Mouse (Mus musculus) brain, embryonic 14.5 days (tissue): ENCODE results near the gene Gimap7. TPM values are rescaled to one million over a fixed set of nuclear protein-coding genes. Genes with fewer than 3 reads are reported as not detected.

Source experiments
- DNase-seq: peaks from one replicate; pipeline ENCODE4 v3.0.0-alpha.2; 2011; ENCODE audit warnings: low read depth
- CTCF ChIP-seq: fragments of 200-500 bp; IDR thresholded peaks from 2 replicates; pipeline ENCODE4 v1.5.1; 2012; ENCODE audit warnings: inconsistent platforms, mild to moderate bottlenecking, moderate library complexity, borderline replicate concordance; ENCODE audit not compliant: insufficient read depth, insufficient read length; ENCODE audit errors: extremely low read depth
- POLR2A ChIP-seq: fragments of 200-500 bp; IDR thresholded peaks from 2 replicates; pipeline ENCODE4 v1.6.1; 2012; ENCODE audit warnings: mild to moderate bottlenecking, inconsistent platforms, borderline replicate concordance; ENCODE audit not compliant: poor library complexity, insufficient read depth, insufficient read length, severe bottlenecking; ENCODE audit errors: extremely low read depth
- polyA plus RNA-seq: library from polyadenylated mRNA; depleted of rRNA; stranded (reverse); fragments of >200 nt; gene quantifications from 2 replicates; pipeline ENCODE4 v1.2.3, GENCODE M21; 2012; rRNA removed

Gene Gimap7
- polyA plus RNA-seq, 1 experiment, result not detected

- TF ChIP-seq CTCF (peak; percentile 65; the same call in 1 of the 2 replicates), POLR2A (no peak)
- DNase-seq, result peak; percentile 40
Observed at GRCm38 (mm10) chr6:48745959-48746889, 27.8 kb downstream of the Gimap7 start, which contains the start of gene Gimap5. Gene Gimap5 (plus strand): TSS chr6:48746197.

GRCm38 (mm10) chr6:48747091-48747966 lies 28.9 kb downstream of the Gimap7 start:
- no peak for DNase-seq
- no peak for TF ChIP-seq CTCF
- no peak for TF ChIP-seq POLR2A

DNA sequence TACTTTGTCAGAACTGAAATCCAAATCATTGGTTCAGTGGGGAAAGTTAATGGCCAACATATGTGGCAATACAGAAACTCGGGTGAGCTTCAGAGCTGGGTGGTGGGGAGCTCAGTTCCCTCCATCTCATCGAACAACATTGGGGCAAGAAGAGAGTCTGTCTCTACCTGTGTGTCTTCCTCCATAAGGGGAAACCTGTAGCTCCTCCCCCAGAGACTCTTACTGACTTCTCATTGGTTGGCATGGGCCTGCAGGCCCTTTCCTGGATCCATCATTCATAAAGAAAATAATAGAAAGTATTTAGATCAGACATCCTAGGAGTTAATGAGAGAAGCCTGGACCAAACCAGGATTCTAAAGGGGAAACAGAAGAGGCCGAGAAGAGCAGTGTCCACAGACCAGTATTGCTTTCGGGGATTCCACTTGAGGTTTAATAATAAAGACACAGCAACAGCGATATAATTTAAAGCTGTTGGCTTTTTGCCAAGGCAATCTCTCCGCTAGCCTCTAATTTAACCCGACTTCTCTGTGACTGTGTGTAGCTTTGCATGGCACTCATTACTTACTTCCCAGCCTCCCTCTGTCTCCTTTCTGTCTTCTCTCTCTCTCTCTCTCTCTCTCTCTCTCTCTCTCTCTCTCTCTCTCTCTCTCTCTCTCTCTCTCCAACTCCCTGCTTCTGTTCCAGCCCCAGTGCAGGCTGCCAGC lies 45.3 kb downstream of the Gimap7 start:
- DNase-seq, result peak; percentile 37
- no peak for TF ChIP-seq CTCF
- no peak for TF ChIP-seq POLR2A

DNA sequence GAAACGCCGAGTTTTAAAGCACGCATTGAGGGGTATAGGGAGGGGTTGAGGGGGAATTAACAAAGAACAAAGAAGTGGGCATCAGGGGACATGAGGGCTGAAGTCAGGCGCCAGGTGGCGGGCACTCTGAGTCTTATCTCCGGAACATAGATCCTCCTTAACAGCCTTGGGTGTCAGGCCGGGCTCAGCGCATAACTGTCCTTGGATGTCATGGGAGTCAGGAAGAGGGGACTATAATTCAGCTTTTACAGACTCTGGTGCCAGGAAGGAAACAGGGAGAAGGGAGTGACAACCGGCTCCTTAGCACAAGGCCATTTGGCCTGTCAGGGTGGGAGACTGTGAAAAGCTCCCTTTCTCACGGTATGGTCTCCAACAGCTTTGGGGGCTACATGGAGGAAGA lies 46.1 kb downstream of the Gimap7 start:
- DNase-seq, result no peak
- TF ChIP-seq POLR2A (no peak), CTCF (no peak)

- no peak for DNase-seq
- TF ChIP-seq POLR2A (no peak), CTCF (no peak)
Observed at GRCm38 (mm10) chr6:48768178-48768869, 49.9 kb downstream of the Gimap7 start.

- no peak for TF ChIP-seq POLR2A
- no peak for TF ChIP-seq CTCF
- no peak for DNase-seq
Observed at GRCm38 (mm10) chr6:48768933-48769332, 50.5 kb downstream of the Gimap7 start.

DNA sequence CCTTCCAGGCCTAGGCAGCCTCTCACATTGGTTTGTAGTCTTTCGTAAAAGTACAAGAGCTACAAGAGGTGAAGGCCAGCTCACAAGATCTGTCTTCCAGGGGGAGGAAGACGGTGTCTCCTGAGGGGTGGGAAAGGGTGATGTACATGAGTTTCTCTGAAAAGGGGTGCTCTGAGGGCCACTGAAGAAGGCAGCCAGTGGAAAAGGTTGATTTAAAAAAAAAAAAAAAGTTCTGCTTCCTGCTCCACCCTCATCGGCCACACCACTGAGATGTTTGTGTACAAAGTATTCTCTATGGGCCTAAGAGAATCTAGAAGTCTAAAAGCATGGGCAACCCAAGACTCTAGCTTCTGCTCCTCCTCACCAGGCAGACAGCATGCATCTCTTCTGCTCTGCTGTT lies 52.3 kb downstream of the Gimap7 start, which contains the start of gene Gimap3:
Gimap3 (minus strand) TSS at position 156 of the 400 bp plus-strand sequence.
- DNase-seq, result no peak
- TF ChIP-seq POLR2A (no peak), CTCF (no peak)

DNA sequence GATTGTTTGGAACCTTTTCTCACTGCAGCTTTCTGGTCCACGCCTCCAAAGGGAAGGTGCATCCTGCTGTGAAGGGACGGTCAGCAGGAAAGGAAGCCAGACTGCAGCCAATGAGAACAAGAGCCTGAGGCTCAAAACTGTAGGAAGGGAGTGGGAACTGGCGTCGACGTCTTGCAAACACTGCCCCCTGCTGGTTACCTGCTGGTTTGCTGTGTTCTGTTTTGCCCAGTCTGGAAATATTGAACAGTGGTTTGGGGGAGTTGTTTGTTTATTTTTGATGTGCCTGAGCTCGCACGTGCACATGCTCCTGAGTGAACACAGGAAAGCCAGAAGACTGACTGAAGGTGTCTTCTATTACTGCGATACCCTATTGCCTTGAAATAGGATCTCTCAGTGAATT lies 53.6 kb downstream of the Gimap7 start:
- DNase-seq, result peak; percentile 84
- TF ChIP-seq CTCF (peak; percentile 95), POLR2A (no peak)

Other genes starting within 250 kb of the Gimap7 start
- gene Atp6v0e2, start 181.0 kb upstream of the Gimap7 start, polyA plus RNA-seq, result 220 and 228 TPM in 2 replicates
- 31.3 and 35.6 TPM in 2 replicates for gene Lrrc61, start 163.8 kb upstream of the Gimap7 start, polyA plus RNA-seq
- 2.8 and 3.1 TPM in 2 replicates for gene Rarres2, start 145.8 kb upstream of the Gimap7 start, polyA plus RNA-seq
- not detected in 2 replicates for gene Gm45021, start 129.0 kb upstream of the Gimap7 start, polyA plus RNA-seq
- gene Repin1, start 124.7 kb upstream of the Gimap7 start, polyA plus RNA-seq, result 60.0 and 69.2 TPM in 2 replicates
- not detected in 2 replicates for gene Gm44965, start 124.7 kb upstream of the Gimap7 start, polyA plus RNA-seq
- gene Zfp775, start 116.6 kb upstream of the Gimap7 start, polyA plus RNA-seq, result 14.6 and 15.0 TPM in 2 replicates
- gene AI854703, start 91.9 kb upstream of the Gimap7 start, polyA plus RNA-seq, result 11.0 and 14.0 TPM in 2 replicates
- gene Gimap8, start 71.4 kb upstream of the Gimap7 start, polyA plus RNA-seq, result 0.81 and 1.6 TPM in 2 replicates
- 1.6 and 1.7 TPM in 2 replicates for gene Gimap9, start 42.5 kb upstream of the Gimap7 start, polyA plus RNA-seq
- 1.2 and 1.6 TPM in 2 replicates for gene Gimap4, start 34.1 kb upstream of the Gimap7 start, polyA plus RNA-seq
- 3.5 and 5.2 TPM in 2 replicates for gene Gimap6, start 10.4 kb upstream of the Gimap7 start, polyA plus RNA-seq
- 0.40 TPM in 1 of 2 replicates, not detected in the other for gene Gm28053, start within 50 bp of the Gimap7 start, polyA plus RNA-seq
- 1.0 and 2.2 TPM in 2 replicates for gene Gimap1, start 20.4 kb downstream of the Gimap7 start, polyA plus RNA-seq
- 0.87 and 1.2 TPM in 2 replicates for gene Gimap5, start 27.6 kb downstream of the Gimap7 start, polyA plus RNA-seq
- gene Gimap3, start 52.2 kb downstream of the Gimap7 start, polyA plus RNA-seq, result not detected in 2 replicates
- 12.7 and 14.0 TPM in 2 replicates for gene Tmem176a, start 122.3 kb downstream of the Gimap7 start, polyA plus RNA-seq
- gene Tmem176b, start 122.9 kb downstream of the Gimap7 start, polyA plus RNA-seq, result 92.9 and 101 TPM in 2 replicates
- gene Aoc1, start 154.3 kb downstream of the Gimap7 start, polyA plus RNA-seq, result 0.03 and 0.04 TPM in 2 replicates
- gene 1600015I10Rik, start 211.3 kb downstream of the Gimap7 start, polyA plus RNA-seq, result not detected in 2 replicates